Mouse (Mus musculus) bone marrow, adult 2 months (tissue): Measurements from ENCODE around the gene Prpf40b.

ENCODE experiments used
- CTCF ChIP-seq: fragments of 200-500 bp; IDR thresholded peaks from 2 replicates; pipeline ENCODE4 v1.5.1; 2011; ENCODE audit warnings: low read length, control low read depth; ENCODE audit not compliant: control insufficient read depth, insufficient read depth
- POLR2A ChIP-seq: fragments of 200-500 bp; IDR thresholded peaks from 2 replicates; pipeline ENCODE4 v1.6.1; 2011; ENCODE audit warnings: low read depth, mild to moderate bottlenecking, control low read depth, low read length, borderline replicate concordance; ENCODE audit not compliant: control insufficient read depth

- TF ChIP-seq CTCF (no peak), POLR2A (peak; percentile 33; the same call in 1 of the 2 replicates)
Measured at GRCm38 (mm10) chr15:99332921-99333675, 38.2 kb downstream of the Prpf40b start.
